In the genomic region with DNA sequence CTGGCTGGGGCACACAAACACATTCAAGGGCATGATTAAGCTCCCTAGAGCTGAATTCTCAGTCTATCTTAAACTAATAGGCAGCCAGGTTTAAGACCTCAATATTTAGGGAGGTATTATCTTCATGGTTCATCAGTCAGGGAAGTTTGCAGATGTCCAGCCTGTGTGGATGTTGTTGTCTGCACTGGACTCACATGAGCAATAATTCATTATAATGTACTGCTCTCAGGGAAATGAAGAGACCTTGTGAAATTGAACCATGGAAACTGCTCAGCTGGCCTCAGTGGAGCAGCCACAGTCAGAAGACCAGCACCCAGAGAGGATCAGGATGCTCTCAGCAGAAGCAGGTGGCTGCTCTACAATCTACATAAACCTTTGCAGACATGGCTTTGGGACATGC, we compare ENCODE assay signal across 24 mouse cellular contexts.
DNase-seq lines count a peak whose midpoint lies in the region; ATAC-seq lines count a peak whose summit lies in the region.
"Had no signal": no experiment of that assay in that cellular context is flagged by ENCODE, and none has a peak within 500 bp of the region (broad histone marks: within the 10 kb centered on the region; RNA-seq: fewer than 3 reads in every experiment).

No protein-coding gene starts in this region.

- no peak overlapping the region for H3K4me3 ChIP-seq in kidney, embryonic 15.5 days (replicated peaks)
- H3K4me3 ChIP-seq: embryonic facial prominence, embryonic 10.5 days; embryonic facial prominence, embryonic 13.5 days; erythroblast, embryonic 14.5 days; forebrain, embryonic 12.5 days; forebrain, embryonic 15.5 days; heart, adult 2 months; heart, embryonic 10.5 days; heart, embryonic 13.5 days had no signal

- peaks cover 7% of the 10 kb centered on the region for H3K4me1 ChIP-seq in kidney, embryonic 15.5 days
- H3K4me1 ChIP-seq: embryonic facial prominence, embryonic 10.5 days; embryonic facial prominence, embryonic 13.5 days; forebrain, embryonic 12.5 days; forebrain, embryonic 15.5 days; heart, embryonic 10.5 days; heart, embryonic 13.5 days had no signal

- no peak overlapping the region for H3K9ac ChIP-seq in kidney, embryonic 15.5 days
- H3K9ac ChIP-seq: embryonic facial prominence, embryonic 13.5 days; forebrain, embryonic 12.5 days; forebrain, embryonic 15.5 days; heart, embryonic 13.5 days; hindbrain, embryonic 14.5 days had no signal

- peak; percentile 82 for ATAC-seq in kidney, embryonic 15.5 days (replicated peaks; ENCODE audit: low FRiP score)
- ATAC-seq: forebrain, embryonic 15.5 days; hindbrain, postnatal 0 days had no signal

- no peaks in the 10 kb centered on the region for H3K9me3 ChIP-seq in kidney, embryonic 15.5 days (replicated peaks)
- H3K9me3 ChIP-seq: embryonic facial prominence, embryonic 10.5 days; embryonic facial prominence, embryonic 13.5 days; forebrain, embryonic 12.5 days; forebrain, embryonic 15.5 days; heart, embryonic 10.5 days; heart, embryonic 13.5 days had no signal

- no peaks in the 10 kb centered on the region for H3K36me3 ChIP-seq in kidney, embryonic 15.5 days
- H3K36me3 ChIP-seq: embryonic facial prominence, embryonic 10.5 days; embryonic facial prominence, embryonic 13.5 days; forebrain, embryonic 12.5 days; forebrain, embryonic 15.5 days; heart, embryonic 10.5 days; heart, embryonic 13.5 days had no signal

- no peaks in the 10 kb centered on the region for H3K27me3 ChIP-seq in kidney, embryonic 15.5 days
- H3K27me3 ChIP-seq: embryonic facial prominence, embryonic 13.5 days; forebrain, embryonic 12.5 days; forebrain, embryonic 15.5 days; heart, embryonic 13.5 days had no signal

- DNase-seq in embryo, embryonic 11.5 days (ENCODE audit: low read depth, low spot score): peak; percentile 1
- no peak for DNase-seq in embryo, embryonic 10 days (ENCODE audit: low spot score)
- no peak for DNase-seq in kidney, adult 18-20 months
- DNase-seq in kidney, postnatal 14 days: peak; percentile 12
- DNase-seq in kidney, adult 8-10 months: no peak
- DNase-seq: adrenal gland, postnatal 10 days; adrenal gland, postnatal 36 days; cerebellum, adult 18-20 months; cerebellum, adult 9-10 months; cerebellum, postnatal 14 days; gastrocnemius, postnatal 36 days; heart, adult 2 months; heart, postnatal 14 days; heart, postnatal 4 days had no signal

- H3K27ac ChIP-seq in kidney, embryonic 15.5 days: no peak overlapping the region
- H3K27ac ChIP-seq: embryonic facial prominence, embryonic 10.5 days; embryonic facial prominence, embryonic 13.5 days; forebrain, embryonic 12.5 days; forebrain, embryonic 15.5 days; heart, adult 2 months; heart, embryonic 10.5 days; heart, embryonic 13.5 days; hindbrain, embryonic 14.5 days; hindbrain, postnatal 0 days had no signal

- H3K4me2 ChIP-seq in kidney, embryonic 15.5 days: no peak overlapping the region
- H3K4me2 ChIP-seq: embryonic facial prominence, embryonic 13.5 days; forebrain, embryonic 12.5 days; forebrain, embryonic 15.5 days; heart, embryonic 13.5 days; hindbrain, embryonic 14.5 days had no signal

Comparison
In these comparisons a context has a peak if more than half of its experiments do, and no peak if none do; other contexts are left out.
1. DNase-seq: peak in embryo, embryonic 11.5 days (single experiment) and kidney, postnatal 14 days (single experiment); none in embryo, embryonic 10 days (single experiment), kidney, adult 18-20 months (single experiment) and kidney, adult 8-10 months (0 of 2).